Mouse (Mus musculus): ENCODE measurements around the gene Gpha2.
A peak's percentile ranks its signal among the peaks of the same experiment; 100 is the strongest.

The Gpha2 gene

DNA sequence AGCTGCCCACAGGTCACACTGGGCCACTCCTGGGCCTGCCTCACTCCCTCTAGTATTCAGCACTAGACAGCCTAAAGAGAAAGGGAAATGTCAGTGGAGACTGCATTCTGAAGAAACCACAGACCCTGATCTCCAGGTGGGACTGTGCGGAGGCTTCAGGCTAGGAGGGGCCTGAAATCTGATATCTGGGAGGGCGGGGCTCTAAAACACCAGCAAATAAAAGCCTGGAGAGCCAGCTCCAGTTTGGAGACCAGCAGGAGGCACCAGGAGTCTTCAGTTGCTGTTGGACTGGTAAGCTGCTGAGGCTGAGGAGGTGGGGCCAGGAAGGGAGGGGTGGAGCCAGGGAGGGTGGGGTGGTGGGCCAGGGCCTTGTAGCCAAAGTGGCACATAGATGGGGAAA lies at the start of gene Gpha2:
TSS of gene Gpha2 (plus strand) at position 246 of the 400 bp plus-strand sequence.
- DNase-seq (ENCODE audit: low spot score in 2 of 2) = no peak

- DNase-seq (ENCODE audit: low spot score in 2 of 2) = no peak
These were observed 47.4 kb upstream of the Gpha2 start for GRCm38 (mm10) chr19:6178775-6179174.

GRCm38 (mm10) chr19:6181629-6182028 lies 44.6 kb upstream of the Gpha2 start:
- DNase-seq (ENCODE audit: low spot score in 2 of 2) = no peak

DNA sequence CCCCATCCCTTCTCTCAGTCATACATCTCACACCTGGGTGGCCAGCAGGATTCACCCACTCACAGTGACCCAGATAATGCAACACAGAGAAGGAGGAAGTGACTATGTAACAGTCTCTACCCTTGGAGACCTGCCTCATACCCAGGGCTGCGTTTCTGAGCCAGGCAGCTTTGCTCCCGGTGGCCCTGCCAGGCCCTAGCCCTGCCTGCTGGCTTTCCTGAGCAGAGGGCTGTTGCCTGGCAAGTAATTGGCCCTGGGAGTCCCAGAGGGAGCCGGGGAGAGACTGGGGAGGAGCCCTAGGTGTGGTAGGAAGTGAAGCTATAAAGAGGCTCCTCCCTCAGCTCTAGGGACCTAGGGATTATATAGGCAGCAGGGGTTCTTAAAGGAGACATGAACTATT lies 43.6 kb upstream of the Gpha2 start:
- DNase-seq (ENCODE audit: low spot score in 2 of 2) = no peak

GRCm38 (mm10) chr19:6184131-6184530 lies 42.0 kb upstream of the Gpha2 start, which contains the start of gene Majin:
Gene Majin, plus strand, starts transcription at chr19:6184388.
- no peak for DNase-seq (ENCODE audit: low spot score in 2 of 2)

GRCm38 (mm10) chr19:6204265-6204664 lies 21.9 kb upstream of the Gpha2 start:
- DNase-seq (ENCODE audit: low spot score in 2 of 2) = no peak

GRCm38 (mm10) chr19:6206716-6207115 lies 19.5 kb upstream of the Gpha2 start:
- no peak for DNase-seq (ENCODE audit: low spot score in 2 of 2)

DNA sequence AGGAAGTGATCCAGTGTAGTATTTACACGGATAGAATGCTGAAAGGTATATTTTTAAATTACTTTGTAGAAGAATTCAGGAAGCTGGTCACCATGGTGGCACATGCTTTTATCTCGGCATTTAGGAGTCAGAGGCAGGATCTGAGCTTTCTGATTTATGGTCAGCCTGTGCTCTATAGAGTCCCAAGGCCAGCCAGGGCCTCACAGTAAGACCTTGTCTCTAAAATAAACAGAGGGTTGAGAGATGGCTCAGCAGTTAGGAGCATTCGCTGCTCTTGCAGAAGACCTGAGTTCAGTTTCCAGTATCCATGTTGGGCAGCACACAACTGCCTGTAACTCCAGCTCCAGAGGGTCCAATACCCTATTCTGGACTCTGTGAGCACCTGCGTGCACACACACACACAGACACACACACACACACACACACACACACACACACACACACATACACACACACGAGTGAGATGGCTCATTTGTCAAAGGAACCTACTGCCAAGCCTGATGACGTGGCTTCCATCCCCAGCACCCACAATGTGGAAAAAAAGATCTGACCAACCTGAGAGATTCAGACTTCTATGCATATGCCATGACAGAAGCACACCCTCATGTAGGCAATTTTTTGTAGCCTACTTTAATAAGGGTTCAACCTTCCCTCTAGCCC lies 10.0 kb upstream of the Gpha2 start:
- DNase-seq (ENCODE audit: low spot score in 2 of 2) = no peak

DNA sequence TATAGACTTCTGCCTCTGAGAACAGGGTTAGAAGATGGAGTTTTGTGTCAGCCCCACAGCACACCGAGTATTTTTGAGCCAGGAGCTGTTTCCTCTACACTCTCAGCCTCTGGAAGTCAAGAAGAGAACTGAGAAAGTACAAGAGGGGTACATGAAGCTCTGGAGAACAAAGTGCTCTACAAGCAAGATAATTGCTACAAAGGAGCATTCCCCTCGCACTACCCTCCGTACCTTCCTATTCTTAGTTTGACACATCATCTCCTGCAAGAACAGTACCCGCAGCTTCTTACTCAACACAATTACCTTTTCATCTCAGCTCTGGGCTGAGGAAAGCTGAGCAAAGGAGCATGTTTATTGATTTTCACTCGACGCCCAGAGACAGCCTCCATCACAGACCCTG lies 7.6 kb upstream of the Gpha2 start:
- DNase-seq (ENCODE audit: low spot score in 2 of 2) = no peak

- no peak for DNase-seq (ENCODE audit: low spot score in 2 of 2)
These were observed 583 bp downstream of the Gpha2 start for GRCm38 (mm10) chr19:6226763-6227162.

DNA sequence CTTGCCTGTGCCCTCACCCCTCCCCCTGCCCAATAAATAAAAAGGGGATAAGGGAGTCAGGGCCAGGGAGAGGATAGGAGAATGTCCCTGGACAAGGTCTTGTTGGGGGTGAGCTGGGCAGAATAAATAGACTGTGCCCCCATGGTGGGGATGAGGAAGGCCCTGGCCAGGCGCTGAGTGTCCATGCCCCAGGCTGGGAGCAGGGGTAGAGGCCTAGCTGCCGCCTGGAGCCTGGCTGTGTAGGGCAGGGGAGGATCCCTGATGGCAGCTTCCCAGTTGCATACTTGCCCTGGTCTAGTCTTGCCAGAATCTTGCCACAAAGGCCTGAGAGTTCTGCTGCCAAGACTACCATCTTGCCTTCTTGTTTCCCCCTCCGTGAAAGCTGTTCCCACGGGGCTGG lies 1.7 kb downstream of the Gpha2 start:
- no peak for DNase-seq (ENCODE audit: low spot score in 2 of 2)

GRCm38 (mm10) chr19:6230411-6230810 lies 4.2 kb downstream of the Gpha2 start:
- no peak for DNase-seq (ENCODE audit: low spot score in 2 of 2)

DNA sequence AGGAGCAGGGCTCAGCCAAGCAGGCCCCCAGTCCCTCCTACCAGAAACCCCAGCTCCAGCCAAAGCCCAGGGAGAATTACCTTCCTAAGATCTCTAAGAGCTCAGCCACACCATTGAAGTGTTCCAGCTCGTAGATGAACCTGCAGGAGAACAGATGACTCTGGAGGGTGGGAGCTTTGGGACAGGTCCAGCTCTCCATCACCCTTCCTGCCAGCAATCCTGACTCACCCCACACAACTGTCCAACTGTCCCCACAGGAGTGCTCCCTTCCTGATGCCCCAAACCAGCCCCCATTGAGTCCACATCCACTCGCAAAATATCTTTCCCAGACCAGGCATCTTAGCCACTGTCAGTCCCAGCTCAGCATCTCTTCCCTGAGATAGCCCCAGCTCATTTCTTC lies 4.9 kb downstream of the Gpha2 start:
- DNase-seq (ENCODE audit: low spot score in 2 of 2) = no peak

- no peak for DNase-seq (ENCODE audit: low spot score in 2 of 2)
These were observed 7.5 kb downstream of the Gpha2 start for GRCm38 (mm10) chr19:6233647-6234046.

DNA sequence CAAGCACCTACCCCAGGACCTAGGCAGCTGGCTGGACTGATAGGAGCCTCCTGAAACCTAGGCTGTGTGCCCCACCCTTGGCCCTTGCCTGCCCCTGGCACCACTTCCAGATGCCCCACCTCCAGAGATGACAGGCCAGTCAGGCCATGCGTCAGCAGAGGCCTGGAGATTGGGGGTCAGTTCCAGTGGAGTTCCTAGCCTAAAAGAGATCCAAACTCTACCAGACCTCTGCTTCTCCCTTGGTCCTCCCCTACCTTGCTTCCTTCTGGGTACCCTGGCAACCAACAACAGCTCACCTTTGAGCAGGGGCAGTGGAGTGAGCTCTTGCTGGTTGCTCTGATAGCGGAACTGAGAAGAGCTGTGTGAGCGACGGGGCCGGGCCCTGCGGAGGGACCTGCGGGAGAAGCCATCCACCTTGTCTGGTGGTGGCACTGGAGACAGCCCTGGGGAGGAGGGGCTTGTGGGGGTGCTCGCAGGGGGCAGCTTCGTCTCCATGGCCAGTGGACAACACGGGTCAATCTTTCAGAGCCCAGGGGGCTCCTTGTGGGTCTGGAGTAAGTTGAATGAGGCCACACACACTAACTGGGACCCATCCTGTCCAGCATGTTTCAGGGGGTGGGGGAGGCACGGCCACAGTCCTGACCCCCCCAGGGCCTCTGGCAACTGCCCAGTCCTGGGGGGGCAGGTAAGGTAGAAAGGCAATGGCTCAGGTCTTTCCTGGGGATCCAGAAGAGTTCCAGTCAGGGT lies 8.3 kb downstream of the Gpha2 start:
- no peak for DNase-seq (ENCODE audit: low spot score in 2 of 2)

DNA sequence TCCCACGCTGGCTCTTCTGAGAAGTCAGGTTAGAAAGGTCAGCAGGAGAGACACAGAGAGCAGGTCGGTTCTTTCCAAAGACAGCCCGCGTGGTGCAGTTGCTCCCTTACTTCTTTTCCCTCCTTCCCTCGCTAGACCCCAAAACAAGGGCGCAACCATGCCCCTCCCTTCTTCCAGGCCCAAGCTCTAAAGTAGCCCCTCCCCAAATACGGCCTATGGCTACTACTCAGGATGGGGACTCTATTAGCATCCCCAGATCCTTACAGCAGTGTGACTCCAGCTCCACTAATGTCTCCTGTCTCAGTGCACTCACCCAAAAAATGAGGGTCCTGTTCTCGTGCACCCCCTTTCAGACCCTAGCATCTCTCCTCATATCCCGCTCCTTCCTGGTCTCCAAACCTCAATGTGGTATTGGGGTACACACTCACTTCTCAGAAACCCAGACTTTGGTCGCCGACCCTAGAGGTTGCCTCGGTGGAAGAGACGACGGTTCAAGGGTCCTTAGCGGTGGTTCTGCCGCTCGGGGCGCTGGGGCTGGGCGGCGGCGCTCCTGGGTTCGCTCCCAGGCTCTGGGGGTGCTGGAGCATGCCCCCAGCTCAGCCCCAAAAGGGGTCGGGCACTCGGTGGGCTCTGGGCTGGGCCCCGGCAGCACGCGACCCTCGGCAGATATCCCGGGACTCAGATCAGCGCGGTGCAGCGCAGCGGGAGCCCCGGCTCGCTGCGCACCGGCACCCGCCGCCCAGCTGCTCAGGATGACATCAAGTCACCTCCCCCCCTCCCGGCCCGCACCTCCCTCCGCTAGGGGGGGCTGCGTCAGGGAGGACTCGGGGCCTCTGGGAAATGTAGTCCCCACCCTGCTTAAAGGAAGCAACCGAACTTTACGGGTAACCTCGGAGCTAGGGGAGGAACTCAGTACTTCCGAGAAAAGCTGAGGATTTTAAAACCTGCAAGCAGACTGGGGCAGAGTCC lies 9.2 kb downstream of the Gpha2 start, which contains the start of gene Ppp2r5b:
TSS of gene Ppp2r5b (minus strand) at position 789 of the 969 bp plus-strand sequence.
- DNase-seq (ENCODE audit: low spot score in 2 of 2) = peak; percentile 89 to 96

DNA sequence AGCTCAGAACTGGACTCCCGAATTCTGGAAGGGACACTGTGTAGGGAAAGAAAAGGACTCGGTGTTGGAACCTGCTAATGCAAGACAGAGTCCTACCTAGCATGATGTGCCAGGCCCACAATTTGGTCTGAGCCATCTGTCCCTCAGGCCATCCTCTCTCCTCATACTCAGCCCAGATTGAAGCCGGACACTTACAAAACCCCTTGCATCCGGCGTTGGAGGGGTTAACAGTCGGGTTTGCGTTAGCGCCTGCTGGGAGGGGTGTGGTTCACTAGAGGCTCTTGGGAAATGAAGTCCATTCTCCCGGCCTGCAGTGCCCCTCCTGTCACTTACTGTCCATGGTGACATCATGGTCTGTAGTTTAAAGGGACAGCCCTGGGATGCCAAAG lies 9.9 kb downstream of the Gpha2 start:
- DNase-seq (ENCODE audit: low spot score in 2 of 2) = peak; percentile 79 to 94

DNA sequence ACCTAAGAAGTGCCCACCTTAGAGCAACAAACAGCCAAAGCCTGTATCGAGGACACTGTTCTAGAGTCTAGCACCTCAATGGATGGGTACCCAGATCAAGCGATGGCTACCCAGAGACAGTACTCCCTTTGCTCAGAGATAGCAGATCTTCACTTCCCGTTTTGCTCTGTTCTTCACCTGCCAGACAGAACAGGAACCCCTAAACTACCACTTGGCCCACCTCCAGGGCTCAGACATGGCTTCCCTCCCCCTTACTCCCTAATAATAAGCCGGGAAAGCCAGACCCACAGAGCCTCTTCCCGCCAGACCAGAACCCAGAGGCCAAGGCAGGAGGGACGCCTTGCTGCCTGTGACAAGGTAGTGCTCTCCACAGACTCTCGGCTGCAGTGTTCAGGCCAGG lies 10.7 kb downstream of the Gpha2 start:
- DNase-seq (ENCODE audit: low spot score in 2 of 2) = no peak

DNA sequence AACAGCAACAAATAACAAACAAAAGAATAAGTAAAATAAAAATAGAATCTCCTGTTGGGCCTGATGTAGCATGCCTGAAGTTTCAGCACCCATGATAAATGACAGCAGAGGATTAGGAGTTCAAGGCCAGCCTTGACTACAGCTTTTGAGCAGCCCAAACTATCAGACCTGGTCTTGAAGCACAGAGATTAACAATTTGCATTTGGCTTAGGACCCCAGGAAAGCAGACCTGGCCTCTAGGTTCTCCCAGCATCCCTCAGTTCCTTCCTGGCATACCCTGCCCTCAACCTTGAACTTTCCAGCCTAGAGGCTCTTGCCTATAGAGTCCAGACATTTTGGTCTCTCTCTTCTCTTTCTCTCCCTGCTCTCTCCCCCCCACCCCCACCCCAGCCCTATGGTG lies 12.6 kb downstream of the Gpha2 start:
- no peak for DNase-seq (ENCODE audit: low spot score in 2 of 2)

- no peak for DNase-seq (ENCODE audit: low spot score in 2 of 2)
These were observed 14.0 kb downstream of the Gpha2 start for GRCm38 (mm10) chr19:6240136-6240535.

DNA sequence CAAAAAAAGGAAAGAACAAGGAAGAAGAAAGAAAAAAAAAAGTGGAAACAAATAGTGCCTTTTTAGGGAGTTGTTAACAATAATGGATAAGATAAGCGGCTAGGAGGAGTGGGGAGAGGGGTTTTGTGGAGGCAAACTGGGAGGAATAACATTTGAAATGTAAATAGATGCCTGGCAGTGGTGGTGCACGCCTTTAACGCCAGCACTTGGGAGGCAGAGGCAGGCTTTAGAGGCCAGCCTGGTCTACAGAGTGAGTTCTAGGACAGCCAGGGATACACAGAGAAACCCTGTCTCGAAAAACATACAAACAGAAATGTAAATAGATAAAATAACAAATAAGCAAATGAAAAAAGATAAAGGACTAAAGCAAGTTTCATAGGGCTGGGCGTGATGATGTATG lies 14.5 kb downstream of the Gpha2 start:
- DNase-seq (ENCODE audit: low spot score in 2 of 2) = no peak
